Mouse (Mus musculus) layer of hippocampus, postnatal 36 days (tissue): Measurements from ENCODE around the gene Cnn1. TPM values are rescaled to one million over a fixed set of nuclear protein-coding genes. Genes with fewer than 3 reads are reported as not detected.
A peak's percentile ranks its signal among the peaks of the same experiment; 100 is the strongest.
"Not testable (repeated sequence)": the region's sequence is repeated elsewhere in the genome, so short reads cannot be mapped to it uniquely, and the experiment has no call there.

Experiments used
- DNase-seq, 2 experiments: peaks; one replicate each; pipeline ENCODE4 v3.0.0; 2022
- total RNA-seq, 2 experiments: library from RNA; stranded (reverse); gene quantifications; 2 replicates each; pipeline ENCODE4 v1.2.3; 2021

Gene Cnn1
- total RNA-seq, result under 1 TPM; 0.55 to 0.61 TPM

DNA sequence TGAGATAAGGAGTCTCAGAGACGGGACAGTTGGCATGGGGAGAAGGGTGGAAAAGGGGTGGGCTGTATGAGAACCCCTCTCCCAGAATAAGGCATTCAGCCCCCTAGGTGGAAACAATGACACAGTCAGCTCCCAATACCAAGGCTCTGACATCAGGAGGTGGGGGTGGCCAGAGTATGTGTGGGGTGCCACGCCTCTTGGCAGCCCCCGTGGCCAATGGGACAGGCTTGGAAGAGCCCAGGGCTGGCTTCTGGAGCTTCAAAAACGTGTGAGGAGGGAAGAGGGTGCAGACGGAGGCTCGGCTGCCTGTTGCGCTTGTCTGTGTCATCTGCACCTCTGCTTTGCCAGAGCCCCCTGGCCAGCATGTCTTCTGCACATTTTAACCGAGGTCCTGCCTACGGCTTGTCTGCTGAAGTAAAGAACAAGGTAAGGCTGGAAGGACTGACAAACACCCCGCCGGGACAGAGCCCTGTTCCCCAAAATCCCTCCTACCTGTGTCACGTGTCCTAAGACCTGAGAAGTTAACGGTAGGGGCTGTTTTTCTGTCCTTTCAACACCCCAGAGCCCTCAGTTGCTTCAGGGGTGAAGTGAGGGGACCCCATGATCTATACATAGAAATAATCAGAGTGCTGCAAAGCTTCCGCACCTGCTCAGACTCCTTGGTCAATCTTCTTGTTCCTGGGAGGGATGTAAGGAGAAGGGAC lies at the start of gene Cnn1:
Gene Cnn1, plus strand, starts transcription at position 224 of the 704 bp plus-strand sequence.
- DNase-seq, result no peak

DNA sequence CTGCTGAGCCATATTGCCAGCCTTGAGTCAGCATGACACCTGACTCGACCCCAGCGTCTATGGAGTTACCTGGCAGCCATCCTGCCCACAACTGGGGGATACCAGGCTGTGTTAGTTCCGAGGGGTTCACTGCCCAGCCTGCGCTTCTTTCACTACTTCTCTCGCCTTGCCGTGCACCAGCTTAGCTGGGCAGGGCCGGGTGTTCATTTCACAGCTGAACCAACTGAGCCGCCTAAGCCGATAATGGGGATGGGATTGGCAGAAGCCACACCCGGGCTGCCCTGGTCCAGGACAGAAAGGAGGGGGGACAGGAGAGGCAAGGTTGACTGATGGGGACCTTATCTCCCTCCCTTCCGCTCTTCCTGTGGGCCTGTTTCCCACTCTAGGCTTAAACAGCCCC lies 49.7 kb upstream of the Cnn1 start:
- no peak for DNase-seq

DNA sequence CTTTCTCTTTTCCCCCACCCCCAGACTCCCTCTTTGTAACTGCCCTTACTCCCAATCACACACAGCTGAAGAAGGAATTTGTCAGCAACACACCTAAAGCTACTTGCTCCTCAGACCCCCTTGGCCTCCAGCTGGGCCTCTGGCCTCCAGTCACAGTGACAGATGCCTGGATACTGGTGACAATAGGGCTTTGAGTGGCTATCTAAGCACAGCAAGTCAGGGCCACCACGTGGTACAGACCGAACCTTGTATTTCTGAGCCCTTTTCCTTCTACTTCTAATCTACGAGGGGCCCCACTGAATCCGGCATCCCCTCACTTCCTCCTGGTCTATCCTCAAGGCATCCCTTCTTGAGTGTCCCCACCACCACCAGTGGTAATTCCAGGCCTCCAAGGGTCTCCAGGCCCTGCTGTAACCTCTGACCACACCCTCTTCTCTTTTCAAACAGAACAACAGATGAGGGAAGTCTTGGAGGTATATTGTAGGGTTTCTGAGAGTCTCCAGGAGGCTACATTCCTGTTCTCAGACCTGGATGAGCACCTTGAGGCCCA lies 49.2 kb upstream of the Cnn1 start:
- no peak for DNase-seq

DNA sequence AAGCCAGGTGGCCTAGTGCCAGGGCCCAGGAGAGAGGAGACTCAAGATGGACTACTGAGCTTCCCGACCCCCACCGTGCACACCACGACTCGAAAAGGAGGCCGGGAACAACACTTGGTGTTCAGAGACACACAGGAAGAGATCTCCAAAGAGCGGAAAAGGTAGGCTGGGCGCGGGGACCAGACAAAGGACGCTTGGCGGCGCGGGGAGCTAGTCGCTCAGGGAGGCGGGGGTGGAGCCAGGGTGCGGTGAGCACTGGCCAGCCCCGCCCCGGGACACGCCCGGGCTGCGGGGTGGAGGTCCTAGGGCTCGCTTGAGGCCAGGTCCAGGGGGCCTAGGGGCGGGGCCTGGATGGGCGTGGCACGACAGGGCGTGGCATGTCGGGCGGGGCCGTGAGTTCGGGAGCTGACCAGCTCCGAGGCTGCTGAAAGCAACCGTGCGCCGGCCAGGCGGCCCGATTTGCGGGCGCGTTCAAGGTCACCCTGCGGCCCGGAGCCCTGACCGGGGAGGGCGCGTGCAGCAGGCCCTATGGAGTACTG lies 48.6 kb upstream of the Cnn1 start:
- peak; percentile 63 to 66 for DNase-seq

DNA sequence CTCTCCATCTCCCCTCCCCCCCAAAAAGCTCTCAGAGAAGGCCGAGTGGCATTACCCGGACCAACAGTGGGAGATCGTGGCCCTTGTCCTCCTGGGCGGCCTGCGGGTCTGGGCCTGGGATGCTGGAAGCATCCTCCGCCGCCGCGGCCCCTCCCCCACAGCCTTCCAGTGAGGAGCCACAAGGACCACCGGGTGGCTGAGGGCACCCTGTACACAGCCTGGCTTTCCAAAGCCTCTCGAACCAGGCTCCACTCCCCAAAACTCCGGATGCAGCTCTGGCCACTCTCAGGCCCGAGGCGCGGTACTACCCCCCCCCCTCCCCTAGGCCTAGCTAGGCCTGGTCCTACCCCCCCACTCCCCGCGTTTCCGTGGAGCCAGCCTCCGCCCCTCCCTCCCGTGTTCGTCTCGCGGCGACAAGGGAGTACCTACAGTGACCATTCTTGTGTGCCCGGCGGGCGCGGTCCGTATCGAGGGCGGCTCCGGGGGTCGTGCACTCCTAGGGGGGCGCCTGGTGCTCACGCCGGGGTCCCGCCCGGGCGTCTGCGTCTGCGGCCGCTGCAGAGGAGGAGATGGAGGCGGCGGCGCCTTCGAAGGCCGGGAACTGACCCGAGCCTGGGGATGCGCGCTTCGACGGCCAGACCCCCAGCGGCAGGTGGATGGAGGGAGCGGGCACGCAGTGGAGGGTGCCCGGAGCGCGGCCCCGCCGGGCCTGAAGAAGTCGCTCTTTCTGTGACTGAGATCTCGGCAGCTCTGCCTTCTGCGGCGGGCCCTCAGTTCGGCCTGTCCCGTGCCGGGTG lies 47.7 kb upstream of the Cnn1 start:
- no peak for DNase-seq

DNA sequence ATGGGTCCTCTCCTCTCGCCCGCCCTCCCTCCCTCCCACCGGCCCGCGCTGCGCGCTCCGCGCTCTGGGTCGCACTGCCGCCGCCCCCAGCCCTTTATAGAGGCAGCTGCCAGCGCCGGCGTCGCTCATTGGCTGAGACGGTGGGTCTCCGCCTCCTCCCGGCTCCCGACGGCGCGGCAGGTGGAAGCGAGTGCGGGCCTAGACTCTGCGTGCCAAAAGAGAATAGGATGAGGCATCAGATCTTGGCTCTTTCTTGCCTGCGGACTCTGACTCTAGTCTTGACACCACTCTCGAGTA lies 47.1 kb upstream of the Cnn1 start, which contains the start of gene Elavl3:
Gene Elavl3, minus strand, starts transcription at position 66 of the 297 bp plus-strand sequence.
- peak; percentile 81 to 82 for DNase-seq

DNA sequence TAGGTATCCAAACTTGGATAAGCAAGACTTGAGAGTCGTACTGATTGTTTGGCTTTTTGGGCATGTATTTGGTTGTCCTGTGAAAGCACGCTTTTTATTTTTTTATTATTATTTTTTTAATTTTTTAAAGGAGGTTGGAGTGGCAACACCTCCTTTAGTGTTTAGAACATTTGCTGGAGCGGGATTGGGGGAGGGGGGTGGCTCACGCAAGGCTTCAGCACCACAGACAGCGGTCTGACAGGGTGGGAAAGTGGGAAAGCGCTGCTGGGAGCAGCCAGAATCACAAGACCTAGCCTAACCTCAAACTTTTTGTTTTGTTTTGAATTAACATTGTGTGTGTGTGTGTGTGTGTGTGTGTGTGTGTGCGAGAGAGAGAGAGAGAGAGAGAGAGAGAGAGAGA lies 45.4 kb upstream of the Cnn1 start:
- DNase-seq, result no peak

DNA sequence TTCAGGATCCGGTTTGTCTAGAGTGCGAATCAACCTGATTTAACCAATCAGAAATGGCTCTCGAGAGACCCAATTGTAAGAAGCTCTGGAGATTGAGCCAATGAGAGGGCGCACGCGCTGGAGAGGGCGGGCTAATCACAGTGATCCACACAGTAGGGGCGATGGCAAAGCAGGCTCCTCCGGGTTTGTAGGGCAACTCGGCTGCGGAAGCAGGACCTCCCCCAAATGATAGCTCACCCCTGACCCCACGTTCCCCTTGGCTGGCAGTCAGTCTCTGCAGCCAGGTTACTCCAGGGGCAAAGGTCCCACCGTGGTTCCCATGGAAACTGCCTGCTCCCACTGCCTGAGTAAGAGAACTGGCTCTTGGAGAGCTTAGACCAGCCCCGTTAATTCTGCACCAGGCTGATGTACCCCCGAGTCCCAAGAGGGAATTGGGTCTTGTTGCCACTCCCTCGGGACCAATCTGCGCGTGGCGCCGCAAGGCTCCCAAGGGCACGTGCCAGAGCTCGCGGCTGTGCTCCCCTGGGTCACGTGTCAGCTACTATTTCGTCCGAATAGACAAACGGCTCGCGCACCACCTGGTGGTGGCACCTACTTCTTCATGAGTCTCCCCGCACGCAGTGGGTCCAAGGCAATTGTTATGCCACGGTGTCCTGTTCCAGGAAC lies 44.5 kb upstream of the Cnn1 start:
- DNase-seq, result peak; percentile 78 to 83

DNA sequence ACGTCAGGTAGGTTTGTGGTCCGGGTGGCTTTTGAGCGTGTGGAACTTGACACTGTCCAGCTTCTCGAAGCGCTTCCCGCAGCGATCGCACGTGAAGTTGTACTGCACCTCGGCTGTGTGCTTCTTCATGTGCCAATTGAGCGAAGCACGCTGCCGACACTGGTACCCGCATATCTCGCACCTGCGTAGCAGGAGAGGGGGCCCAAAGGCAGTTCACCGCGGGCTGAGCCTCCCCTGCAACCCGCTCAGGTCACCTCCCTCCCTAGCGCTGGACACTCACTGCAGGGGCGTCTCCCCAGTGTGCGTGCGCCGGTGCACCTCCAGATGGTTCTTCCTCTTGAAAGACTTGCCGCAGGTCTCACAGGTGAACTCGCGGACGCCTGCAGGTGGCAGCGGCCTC lies 43.3 kb upstream of the Cnn1 start:
- DNase-seq, result no peak

DNA sequence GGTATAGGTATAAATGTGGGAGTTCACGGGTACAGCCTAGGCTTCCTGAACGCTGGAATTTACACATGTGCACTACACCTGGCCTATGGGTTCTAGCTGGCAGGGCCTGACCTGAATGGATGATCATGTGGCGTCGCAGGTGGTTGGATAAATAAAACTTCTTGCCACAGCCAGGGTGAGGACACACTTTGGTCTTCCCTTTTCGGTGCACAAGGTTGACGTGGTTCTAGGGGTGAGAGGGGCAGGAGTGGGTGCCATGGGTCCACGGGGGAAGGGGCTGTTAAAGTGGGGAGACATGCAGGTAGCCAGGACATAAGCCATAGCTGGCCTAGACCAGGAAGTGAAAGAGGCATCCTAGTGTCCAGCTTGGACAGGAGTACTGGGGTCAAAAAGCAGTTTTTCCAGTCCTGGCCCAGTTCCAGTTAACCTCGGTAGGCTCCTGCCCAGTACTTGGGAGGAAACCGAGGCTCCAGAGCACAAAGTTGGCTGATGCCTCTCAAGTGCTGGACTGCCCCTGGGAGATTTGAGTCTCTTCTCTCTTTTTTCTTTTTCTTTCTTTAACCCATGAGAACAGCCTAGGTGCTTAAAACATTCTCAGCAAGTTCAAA lies 42.6 kb upstream of the Cnn1 start:
- no peak for DNase-seq

DNA sequence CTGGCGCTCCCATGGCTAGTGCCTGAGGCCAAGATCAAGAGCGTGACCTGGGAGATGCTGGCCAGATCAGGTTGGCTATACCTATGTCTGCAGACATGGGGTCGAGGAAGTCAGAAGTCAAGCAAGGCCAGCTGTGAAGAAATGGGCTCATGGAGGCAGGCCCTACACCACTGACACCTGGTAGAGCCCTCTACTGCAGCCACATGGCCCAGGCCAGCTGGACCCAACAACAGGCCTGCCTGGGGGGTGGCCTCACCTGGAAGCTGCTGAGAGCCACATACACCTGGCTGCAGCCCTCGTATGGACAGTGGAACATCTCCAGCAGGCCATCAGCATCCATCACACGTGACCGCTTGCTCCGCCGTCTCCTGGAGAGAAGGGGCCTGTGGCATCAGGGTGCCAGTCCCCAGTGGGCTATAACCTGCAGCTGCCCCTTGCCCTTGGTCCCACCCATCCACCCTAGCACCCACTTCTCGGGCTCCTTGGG lies 41.9 kb upstream of the Cnn1 start:
- no peak for DNase-seq

DNA sequence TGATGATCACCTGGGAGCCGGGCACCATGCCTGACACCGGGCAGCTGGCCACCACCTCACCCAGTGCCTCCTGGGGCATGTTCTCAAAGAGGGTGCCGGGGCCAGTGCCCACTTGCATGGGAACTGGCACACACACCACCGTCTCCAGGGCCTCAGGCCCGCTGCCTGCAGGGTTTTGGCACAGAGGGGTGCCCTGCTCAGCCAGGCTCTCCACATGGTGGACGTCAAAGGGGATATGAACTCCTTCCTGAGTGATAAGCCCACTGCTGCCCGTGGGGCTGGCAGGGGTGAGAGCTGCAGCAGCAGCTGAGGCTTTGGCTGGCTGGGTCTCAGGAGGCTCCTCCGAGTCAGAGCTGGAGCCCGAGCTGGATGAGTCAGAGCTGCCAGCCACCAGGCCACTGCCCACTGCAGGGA lies 41.0 kb upstream of the Cnn1 start:
- DNase-seq, result peak in 1 of 2 experiments; percentile 56

DNA sequence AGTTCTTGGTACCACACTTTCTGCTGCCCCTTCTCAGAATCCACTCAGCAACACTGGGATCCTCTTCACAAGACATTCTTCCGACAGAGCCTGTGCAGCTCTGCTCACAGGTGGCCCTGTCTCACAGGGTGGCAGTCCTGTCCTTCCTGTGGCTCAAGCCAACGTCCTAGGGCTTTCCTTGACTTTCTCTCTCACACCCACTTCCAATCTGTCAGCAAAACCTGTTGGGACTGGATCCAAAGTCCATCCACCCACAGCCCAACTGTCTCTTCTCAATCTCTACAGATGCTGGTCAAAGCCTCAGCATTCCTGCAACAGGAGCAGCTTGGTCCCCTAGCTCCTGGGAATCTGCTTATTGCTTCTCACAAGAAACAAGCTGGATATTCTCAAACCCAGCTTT lies 37.7 kb upstream of the Cnn1 start:
- peak; percentile 43 to 58 for DNase-seq

DNA sequence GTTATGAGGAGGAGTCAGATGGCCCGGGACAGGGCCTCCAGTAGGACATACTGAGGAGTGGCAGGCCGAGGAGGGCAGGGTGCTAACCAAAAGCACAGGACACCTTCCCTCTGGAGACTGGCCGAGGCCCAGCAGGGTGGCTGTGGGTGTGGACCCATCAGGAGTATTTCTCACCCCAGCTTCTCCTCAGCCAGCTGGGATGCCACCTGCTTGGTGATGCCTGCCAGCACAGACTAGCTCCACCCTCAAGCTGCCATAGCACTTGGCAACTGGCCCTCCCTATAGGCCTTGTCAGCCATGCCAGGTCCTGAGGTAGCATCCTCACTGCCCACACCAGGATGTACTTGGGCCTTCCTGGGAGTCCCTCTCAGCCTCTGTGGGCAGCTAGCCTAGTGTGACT lies 34.7 kb upstream of the Cnn1 start:
- DNase-seq, result peak; percentile 60 to 63

DNA sequence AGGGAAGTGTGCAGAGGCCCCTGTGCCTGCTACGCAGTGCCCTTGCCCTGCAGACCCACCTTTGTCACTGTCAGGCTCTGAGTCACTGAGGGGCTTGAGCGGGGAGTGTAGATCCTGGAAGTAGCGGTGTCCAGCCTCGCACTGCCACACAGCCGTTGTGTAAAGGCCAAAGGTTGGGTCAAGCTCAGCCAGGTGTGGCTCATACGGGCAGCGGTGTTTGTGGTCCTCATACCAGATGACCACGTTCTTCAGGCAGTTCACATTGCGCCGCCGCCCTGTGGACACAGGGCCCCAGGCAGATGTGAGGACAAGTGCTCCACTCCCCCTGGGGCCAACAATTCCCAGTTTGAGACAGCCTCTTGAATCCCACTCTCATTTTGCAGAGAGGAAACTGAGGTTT lies 33.4 kb upstream of the Cnn1 start:
- DNase-seq, result no peak

DNA sequence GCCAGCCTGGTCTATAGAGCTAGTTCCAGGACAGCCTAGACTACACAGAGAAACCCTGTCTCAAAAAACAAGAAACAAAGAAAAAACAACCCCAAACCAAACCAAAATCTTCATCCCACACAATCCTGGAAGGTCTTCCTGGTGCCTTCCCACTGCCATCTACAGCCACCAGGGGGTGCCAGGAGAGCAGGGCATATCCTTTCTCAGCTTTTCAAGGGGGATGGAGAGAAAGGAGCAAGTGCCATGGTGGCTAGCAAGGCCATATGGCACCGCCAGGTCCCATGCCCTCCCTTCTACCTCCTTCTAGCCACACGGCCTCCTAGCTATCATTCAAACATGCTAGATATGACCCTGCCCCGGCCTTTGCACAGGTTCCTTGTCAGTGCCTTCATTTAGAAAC lies 32.6 kb upstream of the Cnn1 start:
- peak in 1 of 2 experiments; percentile 42 for DNase-seq

DNA sequence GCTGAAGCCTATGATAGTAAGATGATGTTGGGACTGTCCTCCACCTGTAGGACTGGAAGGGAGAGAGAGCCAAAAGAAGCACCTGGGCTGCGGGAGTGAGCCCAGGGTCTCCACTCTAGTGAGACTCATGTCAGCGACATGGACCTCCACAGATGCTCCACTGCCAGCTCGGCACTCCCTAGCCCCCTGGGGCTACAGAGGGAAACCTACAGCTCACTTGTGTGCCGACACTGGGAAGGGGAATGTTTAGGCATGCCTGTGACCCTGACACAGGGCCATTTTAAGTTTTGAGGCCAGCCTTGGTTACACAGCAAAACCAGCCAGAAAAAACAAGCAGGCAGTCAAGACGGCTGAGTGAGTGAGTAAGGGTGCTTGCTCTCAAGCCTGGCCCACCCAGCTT lies 31.8 kb upstream of the Cnn1 start:
- no peak for DNase-seq

DNA sequence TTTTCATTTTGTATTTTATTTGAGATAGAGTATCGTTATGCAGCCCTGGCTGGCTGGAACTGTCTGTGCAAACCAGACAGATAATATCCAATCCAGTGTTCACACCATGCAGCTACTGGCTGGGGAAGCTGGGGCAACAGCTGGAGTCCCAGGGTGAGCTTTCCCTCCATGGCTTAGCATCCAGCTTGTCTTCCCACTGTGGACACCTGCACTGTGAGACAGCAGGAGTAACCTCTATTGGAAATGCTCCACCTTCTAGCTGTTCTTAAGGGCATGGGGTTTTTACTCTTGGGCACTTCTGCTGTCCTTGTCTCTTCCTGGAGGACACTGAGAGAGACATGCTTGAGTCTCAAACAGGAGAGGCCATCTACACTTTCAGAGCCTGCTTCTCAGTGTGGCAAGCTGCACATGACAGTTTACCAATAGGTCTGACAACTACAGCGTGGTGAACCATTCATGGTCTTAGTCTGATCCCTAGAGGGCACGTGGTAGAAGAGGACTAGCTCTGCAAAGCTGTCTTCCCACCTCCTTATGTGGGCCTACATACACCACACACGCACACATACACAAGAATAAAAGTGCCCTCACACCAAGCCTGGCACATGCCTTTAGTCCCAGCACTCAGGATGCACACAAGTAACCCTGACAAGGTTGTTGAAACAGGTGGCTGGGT lies 29.0 kb upstream of the Cnn1 start:
- no peak for DNase-seq

DNA sequence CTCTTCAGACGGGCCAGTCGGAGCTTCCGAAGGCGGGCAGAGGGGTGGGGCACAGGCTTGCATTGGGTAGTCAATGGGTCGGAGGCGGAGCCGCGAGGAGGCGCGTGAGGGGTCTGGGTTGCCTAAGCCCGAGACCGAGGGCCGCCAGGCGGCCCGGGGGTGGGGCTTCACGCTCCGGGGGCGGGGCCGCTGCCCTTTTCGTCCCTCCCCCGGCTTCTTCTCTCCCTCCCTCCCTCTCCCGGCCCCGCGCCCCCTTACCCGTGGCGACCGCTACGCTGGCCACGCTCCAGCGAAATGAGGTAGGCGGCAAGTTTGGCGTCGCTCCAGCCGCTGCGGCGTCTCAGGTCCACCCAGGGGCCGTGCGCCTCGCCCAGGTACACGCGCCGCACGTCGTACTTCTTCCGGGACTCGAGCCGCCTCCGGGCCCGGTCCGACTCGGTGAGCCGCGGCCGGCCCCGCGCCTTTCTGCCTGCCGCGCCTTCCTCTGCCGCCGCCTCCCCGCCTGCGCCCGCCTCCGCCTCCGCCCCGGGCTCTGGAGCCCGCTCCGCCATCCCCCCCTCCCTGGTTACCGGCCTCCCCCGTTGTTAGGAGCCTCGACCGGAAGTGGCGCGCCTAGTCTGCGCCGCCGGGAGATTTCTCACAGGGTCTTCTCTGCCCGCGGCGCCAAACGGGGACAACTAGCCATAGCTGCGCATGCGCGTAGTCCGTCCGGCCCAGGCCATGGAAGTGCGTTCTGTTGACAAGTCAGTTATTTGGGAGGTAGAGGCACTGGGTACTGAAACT lies 28.0 kb upstream of the Cnn1 start, which contains the start of the genes Gm49318 and Zfp653:
Gene Gm49318, minus strand, starts transcription at position 469 of the 783 bp plus-strand sequence.
Gene Zfp653, minus strand, starts transcription at position 586 of the 783 bp plus-strand sequence.
- peak; percentile 95 to 96 for DNase-seq

DNA sequence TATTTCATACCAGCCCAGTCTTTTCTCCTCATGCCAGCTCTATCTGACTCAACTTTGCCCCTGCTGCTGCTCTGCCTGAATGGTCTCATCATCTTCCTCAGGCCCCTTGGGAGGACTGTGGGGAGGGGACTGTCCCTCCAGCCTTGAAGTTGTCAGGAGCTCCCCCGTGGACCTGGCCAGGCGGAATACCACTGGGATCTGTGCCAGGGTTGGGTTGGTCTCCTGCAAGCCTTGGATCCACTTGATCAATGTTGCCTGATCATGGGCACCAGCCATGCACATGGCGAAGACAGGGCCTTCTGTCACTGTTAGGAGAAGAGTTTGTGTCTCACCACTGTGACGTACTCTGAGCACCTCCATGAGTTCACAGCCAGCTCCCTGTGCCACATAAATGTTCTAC lies 26.7 kb upstream of the Cnn1 start:
- no peak for DNase-seq

DNA sequence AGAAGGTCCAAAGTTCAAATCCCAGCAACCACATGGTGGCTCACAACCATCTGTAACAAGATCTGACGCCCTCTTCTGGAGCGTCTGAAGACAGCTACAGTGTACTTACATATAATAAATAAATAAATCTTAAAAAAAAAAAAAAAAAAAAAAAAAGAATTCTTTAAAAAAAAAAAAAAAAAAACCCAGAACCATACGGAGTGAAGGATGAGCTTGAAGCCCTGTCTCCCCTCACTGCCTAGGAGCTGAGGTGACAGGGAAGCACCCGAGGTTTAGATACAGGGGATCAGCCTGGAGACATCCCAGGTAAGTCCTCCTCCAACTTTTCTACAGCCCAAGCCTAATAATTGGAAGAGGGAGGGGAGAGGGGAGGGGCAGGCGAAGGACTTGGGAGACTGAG lies 23.2 kb upstream of the Cnn1 start:
- not testable (repeated sequence) for DNase-seq
